7 mouse cellular contexts compared by ENCODE assay signal in genomic region chr14:103099238-103099933, GRCm38 (mm10). TPM values are rescaled to one million over a fixed set of nuclear protein-coding genes. Genes with fewer than 3 reads are reported as not detected.
A peak's percentile ranks its signal among the peaks of the same experiment; 100 is the strongest.
DNase-seq lines count a peak whose midpoint lies in the region; ATAC-seq lines count a peak whose summit lies in the region.

Fbxl3 (minus strand) TSS chr14:103099566.

- under 1% methylated on average over 83 of the region's 88 CpGs for WGBS in embryonic facial prominence, embryonic 11.5 days
- under 1% methylated on average over 88 of the region's 88 CpGs for WGBS in limb, embryonic 10.5 days
- under 1% methylated on average over 72 of the region's 88 CpGs for WGBS in midbrain, embryonic 13.5 days

- no peaks in the 10 kb centered on the region for H3K4me1 ChIP-seq in embryonic facial prominence, embryonic 11.5 days (ENCODE audit: control insufficient read depth, insufficient read depth, low read length)
- H3K4me1 ChIP-seq in limb, embryonic 10.5 days: peaks cover 14% of the 10 kb centered on the region
- peaks cover 30% of the 10 kb centered on the region for H3K4me1 ChIP-seq in midbrain, embryonic 13.5 days (replicated peaks)

- H3K27ac ChIP-seq in embryonic facial prominence, embryonic 11.5 days (replicated peaks; ENCODE audit: low read depth, low read length): peak within 1 kb of the TSS; percentile 93
- peak within 1 kb of the TSS; percentile 99 for H3K27ac ChIP-seq in limb, embryonic 10.5 days
- H3K27ac ChIP-seq in midbrain, embryonic 13.5 days: peak within 1 kb of the TSS; percentile 99

- peak within 1 kb of the TSS; percentile 54 for H3K4me2 ChIP-seq in embryonic facial prominence, embryonic 11.5 days (ENCODE audit: low read depth, low read length)
- peak within 1 kb of the TSS; percentile 67 for H3K4me2 ChIP-seq in midbrain, embryonic 13.5 days (replicated peaks)

- H3K4me3 ChIP-seq in embryonic facial prominence, embryonic 11.5 days (ENCODE audit: low read depth, low read length): peak within 1 kb of the TSS; percentile 54
- peak within 1 kb of the TSS; percentile 89 for H3K4me3 ChIP-seq in limb, embryonic 10.5 days
- H3K4me3 ChIP-seq in midbrain, embryonic 13.5 days (replicated peaks): peak within 1 kb of the TSS; percentile 88

- peak within 1 kb of the TSS; percentile 96 for H3K9ac ChIP-seq in embryonic facial prominence, embryonic 11.5 days (replicated peaks; ENCODE audit: low read length)
- peak within 1 kb of the TSS; percentile 96 for H3K9ac ChIP-seq in midbrain, embryonic 13.5 days (replicated peaks)

- no peaks in the 10 kb centered on the region for H3K9me3 ChIP-seq in embryonic facial prominence, embryonic 11.5 days (replicated peaks; ENCODE audit: control insufficient read depth, low read length)
- no peaks in the 10 kb centered on the region for H3K9me3 ChIP-seq in limb, embryonic 10.5 days (replicated peaks)
- H3K9me3 ChIP-seq in midbrain, embryonic 13.5 days: no peaks in the 10 kb centered on the region

- peak; percentile 97 for DNase-seq in adrenal gland, postnatal 14 days
- DNase-seq in embryonic facial prominence, embryonic 11.5 days (ENCODE audit: low spot score): peak; percentile 92
- DNase-seq in kidney, adult 11 months: peak; percentile 97
- peak; percentile 89 for DNase-seq in limb, embryonic 10.5 days (ENCODE audit: low spot score)
- DNase-seq in spleen, adult 12 weeks (ENCODE audit: low spot score): peak; percentile 87

- no peaks in the 10 kb centered on the region; the same call in 1 of the 2 replicates for H3K36me3 ChIP-seq in embryonic facial prominence, embryonic 11.5 days (replicated peaks; ENCODE audit: control insufficient read depth, insufficient read depth, low read depth, low read length)
- H3K36me3 ChIP-seq in limb, embryonic 10.5 days: peaks cover 22% of the 10 kb centered on the region
- H3K36me3 ChIP-seq in midbrain, embryonic 13.5 days: peaks cover 7% of the 10 kb centered on the region; the same call in 1 of the 2 replicates

- ATAC-seq in embryonic facial prominence, embryonic 11.5 days (replicated peaks; ENCODE audit: insufficient number of reproducible peaks, low FRiP score, low TSS enrichment, low read depth): peak; percentile 92
- peak; percentile 84 for ATAC-seq in granulocyte monocyte progenitor cell, adult 5-6 weeks (replicated peaks; ENCODE audit: poor library complexity, severe bottlenecking)
- ATAC-seq in midbrain, embryonic 13.5 days: peak; percentile 91

- no peaks in the 10 kb centered on the region for H3K27me3 ChIP-seq in embryonic facial prominence, embryonic 11.5 days (ENCODE audit: control insufficient read depth, insufficient read depth, low read length)
- H3K27me3 ChIP-seq in limb, embryonic 10.5 days (ENCODE audit: low read depth, poor library complexity, severe bottlenecking): no peaks in the 10 kb centered on the region
- no peaks in the 10 kb centered on the region for H3K27me3 ChIP-seq in midbrain, embryonic 13.5 days

RNA-seq across cellular contexts. Expression of gene Fbxl3, which starts in this region (rescaled TPM):
- total RNA-seq in adrenal gland, postnatal 14 days (2021): 69.7 and 89.3 TPM in 2 replicates
- 24.8 and 27.2 TPM in 2 replicates for polyA plus RNA-seq in embryonic facial prominence, embryonic 11.5 days (2014; fragmentation: Nextera tagmentation; extraction: Ambion mirVana)
- total RNA-seq in granulocyte monocyte progenitor cell, adult 5-6 weeks (2014; fragmentation: Nextera tagmentation): 30.3 and 40.0 TPM in 2 replicates
- 48.0 and 55.6 TPM in 2 replicates for total RNA-seq in granulocyte monocyte progenitor cell, adult 5-6 weeks (2017)
- polyA plus RNA-seq in limb, embryonic 10.5 days (2016; fragmentation: Nextera tagmentation; extraction: Ambion mirVana): 11.8 and 16.2 TPM in 2 replicates
- polyA plus RNA-seq in midbrain, embryonic 13.5 days (2015; fragmentation: Nextera tagmentation; extraction: Ambion mirVana): 21.7 and 23.8 TPM in 2 replicates

Comparison
In these comparisons a context has a peak if more than half of its experiments do, and no peak if none do; other contexts are left out.
1. Peak in every context shown above with its lines: DNase-seq, ATAC-seq, H3K4me3 ChIP-seq and H3K27ac ChIP-seq.